Mouse (Mus musculus) adrenal gland, adult 2 months (tissue): ENCODE results near the gene Diaph2. TPM values are rescaled to one million over a fixed set of nuclear protein-coding genes. Genes with fewer than 3 reads are reported as not detected.
A peak's percentile ranks its signal among the peaks of the same experiment; 100 is the strongest.
"Not testable (repeated sequence)": the region's sequence is repeated elsewhere in the genome, so short reads cannot be mapped to it uniquely, and the experiment has no call there.

Experiments
- DNase-seq: peaks from one replicate; pipeline ENCODE4 v3.0.0; 2021
- long read RNA-seq: library from polyadenylated mRNA; stranded (forward); transcript quantifications from one replicate; pipeline ENCODE4 v2.0.0, GENCODE M21; 2021
- polyA plus RNA-seq: library from polyadenylated mRNA; depleted of rRNA; stranded (reverse); fragments of >200 nt; gene quantifications from 2 replicates; pipeline ENCODE4 v1.2.3, GENCODE M21; 2012; rRNA removed
- total RNA-seq, 2 experiments: library from RNA; stranded (reverse); gene quantifications; 2 replicates each; pipeline ENCODE4 v1.2.3; 2021

The Diaph2 gene
- 10 to 100 TPM; 20.1 to 24.8 TPM for total RNA-seq
- polyA plus RNA-seq, result 2.5 and 3.7 TPM in 2 replicates
- long read RNA-seq, partial matches to known transcripts, result 0 of 2 reads
- long read RNA-seq, other reads (novel, unspliced or antisense), result 2 of 2 reads

DNA sequence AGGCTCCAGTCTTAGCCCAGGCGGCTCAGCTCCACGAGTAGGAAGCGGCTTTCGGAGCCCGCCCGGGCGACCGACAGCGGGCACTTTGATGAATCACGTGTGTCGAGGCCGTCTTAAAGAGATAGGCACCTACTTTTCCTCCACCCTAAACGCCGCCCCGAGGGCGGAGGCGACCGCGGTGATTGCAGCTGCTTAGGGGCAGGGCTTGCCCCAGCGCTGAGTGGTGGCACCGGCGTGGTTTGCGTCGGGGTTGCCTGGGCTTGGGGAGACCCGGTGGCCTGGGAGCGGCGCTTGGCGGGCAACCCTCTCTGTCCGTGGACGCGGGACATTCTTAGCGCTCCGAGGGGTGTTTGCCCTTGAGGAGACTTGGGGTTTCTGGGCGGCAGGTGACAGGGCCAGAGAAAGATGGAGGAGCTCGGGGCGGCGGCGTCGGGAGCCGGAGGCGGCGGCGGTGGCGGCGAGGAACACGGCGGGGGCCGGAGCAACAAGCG lies at the start of gene Diaph2:
Gene Diaph2, plus strand, starts transcription at position 172 of the 491 bp plus-strand sequence.
- peak; percentile 93 for DNase-seq

- no peak for DNase-seq
Measured at GRCm38 (mm10) chrX:129701634-129702312, 47.8 kb upstream of the Diaph2 start.

GRCm38 (mm10) chrX:129709656-129710055 lies 39.9 kb upstream of the Diaph2 start:
- DNase-seq, result peak; percentile 21

- no peak for DNase-seq
Measured at GRCm38 (mm10) chrX:129728717-129729220, 20.8 kb upstream of the Diaph2 start.

DNA sequence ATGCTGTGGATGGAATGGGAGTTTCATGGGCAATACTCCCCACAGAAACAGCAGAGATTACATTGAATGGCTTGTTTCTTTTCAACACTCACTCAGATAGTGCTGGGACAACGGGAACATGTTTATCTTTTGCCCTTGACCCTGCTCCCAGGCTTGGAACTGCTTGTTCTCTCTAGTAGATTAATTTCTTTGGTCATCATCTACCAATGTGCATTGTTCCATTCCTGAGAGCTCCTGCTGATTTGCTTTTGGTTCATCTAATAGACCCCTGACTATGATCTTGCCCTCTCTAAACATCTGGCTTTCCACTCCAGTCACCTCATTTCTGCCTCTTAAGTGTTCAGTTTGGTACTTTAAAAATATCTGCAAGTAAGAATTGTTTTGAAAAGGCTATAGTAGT lies 13.0 kb upstream of the Diaph2 start:
- peak; percentile 33 for DNase-seq

DNA sequence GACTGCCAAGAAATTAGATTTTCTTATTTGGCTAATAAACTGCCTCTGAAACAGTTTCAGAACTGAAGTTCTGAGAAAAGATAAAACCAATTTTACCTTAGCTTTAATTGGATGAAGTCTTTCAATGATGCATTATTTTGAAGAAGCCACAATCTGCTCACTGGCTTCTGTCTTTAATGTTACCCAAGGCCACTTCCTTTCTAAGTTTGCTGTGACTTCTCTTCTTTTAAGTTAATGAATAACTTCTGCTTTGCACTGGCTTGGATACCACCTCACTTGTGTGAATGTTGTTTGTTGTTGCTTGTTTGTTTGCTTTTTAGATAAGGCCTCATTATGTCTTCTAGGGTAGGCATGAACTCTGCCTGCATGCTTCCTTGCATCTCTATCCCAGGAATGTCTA lies 10.3 kb upstream of the Diaph2 start:
- DNase-seq, result no peak

GRCm38 (mm10) chrX:129742981-129743380 lies 6.6 kb upstream of the Diaph2 start:
- no peak for DNase-seq

- no peak for DNase-seq
Measured at GRCm38 (mm10) chrX:129745976-129746375, 3.6 kb upstream of the Diaph2 start.

DNA sequence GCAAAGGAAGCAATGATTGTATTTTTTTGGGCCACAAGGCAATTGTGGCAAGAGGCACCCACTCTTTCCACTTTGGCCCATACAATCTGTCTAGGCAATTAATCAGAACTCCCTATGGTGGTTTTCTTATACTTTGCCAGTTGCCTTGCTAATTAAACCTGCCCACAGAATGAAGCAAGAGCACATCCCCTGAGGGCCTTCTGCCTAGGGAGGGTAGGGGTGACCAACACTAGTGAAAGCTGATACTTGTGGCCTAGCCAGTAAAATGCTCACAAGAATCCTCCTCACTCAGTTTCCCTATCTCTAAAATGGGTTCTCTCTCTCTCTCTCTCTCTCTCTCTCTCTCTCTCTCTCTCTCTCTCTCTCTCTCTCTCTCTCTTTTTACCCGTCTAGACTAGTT lies 440 bp upstream of the Diaph2 start:
- no peak for DNase-seq

DNA sequence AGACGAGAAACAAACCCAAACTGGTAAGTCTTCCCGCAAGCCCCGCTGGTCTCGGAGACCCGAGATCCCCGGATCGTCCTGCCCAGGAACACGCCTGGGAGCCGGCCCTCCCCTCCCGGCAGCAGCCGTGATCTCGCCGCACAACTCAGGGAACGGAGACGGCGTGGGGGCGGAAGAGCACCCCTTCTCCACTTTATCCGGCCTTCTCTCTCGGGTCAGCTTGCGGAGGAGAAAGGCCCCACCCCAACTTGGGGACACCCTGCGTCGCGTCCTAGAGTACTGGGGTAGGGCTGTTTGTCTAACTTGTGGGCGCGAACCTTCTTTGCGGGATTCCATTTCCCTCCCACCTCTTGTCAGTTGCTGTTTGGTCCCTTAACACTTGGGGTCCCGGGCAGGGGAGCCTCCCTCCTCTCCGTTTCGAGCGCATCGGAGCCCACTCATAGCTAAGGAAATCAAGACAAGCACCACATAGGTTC lies 590 bp downstream of the Diaph2 start:
- DNase-seq, result no peak

GRCm38 (mm10) chrX:129750606-129751005 lies 1.1 kb downstream of the Diaph2 start:
- peak; percentile 21 for DNase-seq

DNA sequence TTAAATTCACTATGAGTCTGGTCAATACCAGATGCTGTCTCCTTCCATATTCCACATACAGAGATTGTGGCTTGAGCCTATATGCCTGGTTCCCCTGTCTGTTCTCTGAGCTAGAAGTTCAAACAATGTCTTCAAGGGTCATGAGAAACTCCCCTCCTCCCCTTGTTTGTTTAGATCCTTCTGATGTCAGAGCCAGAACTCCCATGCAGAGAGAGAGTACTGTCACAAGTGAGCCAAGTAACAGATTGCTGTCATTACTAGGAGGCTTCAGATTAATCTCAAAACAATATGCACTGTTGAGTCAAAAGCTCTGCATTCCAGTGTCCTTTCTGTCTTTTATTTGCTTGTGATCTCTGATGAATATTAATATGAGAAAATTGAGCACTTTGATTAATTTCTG lies 7.1 kb downstream of the Diaph2 start:
- no peak for DNase-seq

DNA sequence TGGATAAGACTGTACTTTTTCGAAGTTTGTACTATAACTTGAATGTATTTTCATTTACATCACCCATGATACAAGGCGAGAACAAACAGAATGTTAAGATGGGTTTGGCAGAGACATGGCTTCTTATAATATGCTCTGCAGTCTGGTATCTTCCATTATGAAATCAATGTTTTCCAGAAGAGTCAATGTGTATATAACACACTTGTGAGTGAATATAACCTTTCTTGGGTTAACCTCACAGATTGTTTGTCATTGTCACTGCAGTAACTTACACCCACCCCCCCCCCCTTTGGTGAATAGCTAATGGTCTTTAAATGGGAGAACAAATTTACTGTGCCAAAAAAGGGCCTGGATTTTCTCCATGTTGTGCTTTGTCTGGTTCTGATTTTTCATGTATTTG lies 13.1 kb downstream of the Diaph2 start:
- no peak for DNase-seq

- DNase-seq, result no peak
Measured at GRCm38 (mm10) chrX:129765378-129765777, 15.8 kb downstream of the Diaph2 start.

- no peak for DNase-seq
Measured at GRCm38 (mm10) chrX:129766811-129767210, 17.3 kb downstream of the Diaph2 start.

GRCm38 (mm10) chrX:129770625-129771024 lies 21.1 kb downstream of the Diaph2 start:
- DNase-seq, result no peak

DNA sequence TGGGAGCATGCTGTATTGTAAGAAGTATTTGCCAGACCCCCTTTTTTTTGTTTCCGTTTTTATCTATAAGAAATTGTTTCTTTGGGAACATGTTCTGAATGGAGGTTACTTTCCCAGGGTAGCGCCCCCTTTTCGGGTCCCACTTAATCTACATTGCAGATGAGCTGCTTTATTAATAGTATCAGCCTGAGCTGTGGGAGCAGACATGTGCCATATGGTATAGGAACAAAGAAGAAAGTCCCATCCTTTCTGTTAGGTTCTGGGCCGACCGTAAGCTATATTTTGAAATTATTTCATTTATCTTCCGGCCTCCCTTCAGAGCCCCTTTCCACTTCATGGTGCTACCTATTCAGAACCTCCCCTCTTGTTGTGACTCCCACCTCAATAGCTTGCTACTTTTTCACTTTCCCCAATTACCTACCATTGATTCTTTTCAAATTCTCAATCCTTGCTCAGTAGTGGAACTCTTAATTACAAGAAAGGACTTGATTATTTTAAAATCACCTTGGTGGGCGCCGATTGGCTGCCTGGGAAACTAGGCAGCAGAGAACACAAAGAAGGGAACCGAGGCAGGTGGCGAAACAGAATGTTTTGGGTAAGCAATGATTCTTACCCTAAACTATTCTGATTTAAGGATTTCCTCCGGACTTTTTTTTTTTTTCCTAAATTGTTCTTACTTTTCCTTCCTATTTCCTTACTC lies 24.2 kb downstream of the Diaph2 start:
- DNase-seq, result no peak

DNA sequence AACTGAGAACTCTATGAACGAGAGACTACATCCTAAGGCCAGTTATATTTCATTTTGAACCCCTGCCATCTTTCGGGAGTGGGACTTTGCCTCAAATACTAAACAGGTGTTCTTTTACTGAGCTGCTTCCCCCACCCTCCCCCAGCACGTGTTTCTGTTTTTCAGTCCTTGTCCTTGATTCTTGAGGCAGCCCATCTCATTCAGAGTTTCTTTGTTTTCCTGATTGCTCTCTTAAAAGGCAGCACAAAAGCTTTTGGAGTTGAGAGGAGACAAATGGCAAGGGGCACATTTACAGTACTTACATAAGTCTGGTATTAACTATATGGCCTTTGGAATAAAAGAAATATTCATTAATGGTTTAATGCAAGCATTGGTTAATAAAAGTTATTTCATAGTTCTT lies 24.9 kb downstream of the Diaph2 start:
- no peak for DNase-seq

DNA sequence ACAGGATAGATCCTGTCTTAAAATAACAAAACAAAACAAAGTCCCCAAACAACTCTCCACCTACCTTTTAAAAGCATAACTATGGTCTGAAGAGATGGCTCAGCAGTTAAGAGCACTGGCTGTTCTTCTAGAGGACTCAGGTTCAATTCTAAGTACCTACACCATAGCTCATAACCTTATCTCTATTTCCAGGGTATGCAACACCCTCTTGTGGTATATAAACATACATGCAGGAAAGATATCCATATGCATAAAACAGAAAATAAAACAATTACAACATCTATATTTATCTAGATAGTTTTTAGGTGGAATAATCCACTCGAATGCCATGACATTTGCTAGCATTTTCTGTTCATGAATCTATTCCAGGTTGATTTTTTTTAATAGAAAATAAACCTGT lies 27.2 kb downstream of the Diaph2 start:
- no peak for DNase-seq

- no peak for DNase-seq
Measured at GRCm38 (mm10) chrX:129777404-129777962, 27.9 kb downstream of the Diaph2 start.

DNA sequence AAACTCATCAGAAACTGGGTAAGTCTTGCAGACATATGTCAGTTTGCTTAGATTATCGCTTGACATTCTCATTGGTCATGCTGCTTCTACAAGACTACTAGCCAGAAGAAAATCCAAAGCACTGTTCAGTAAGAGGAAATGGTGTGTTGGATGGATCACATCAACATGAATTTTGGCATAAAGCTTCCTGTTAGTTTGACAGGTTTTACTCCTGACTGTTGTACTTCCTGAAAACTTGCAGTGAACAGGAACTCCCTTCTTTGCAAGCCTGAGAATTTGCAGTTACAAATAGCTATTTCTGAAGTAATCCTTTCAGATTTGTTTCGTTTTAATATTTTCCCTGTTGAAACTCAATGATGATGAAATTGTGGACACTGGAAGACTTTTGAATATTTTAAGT lies 32.3 kb downstream of the Diaph2 start:
- no peak for DNase-seq

GRCm38 (mm10) chrX:129784062-129784461 lies 34.5 kb downstream of the Diaph2 start:
- no peak for DNase-seq

GRCm38 (mm10) chrX:129799920-129800319 lies 50.4 kb downstream of the Diaph2 start:
- not testable (repeated sequence) for DNase-seq
